12 mouse cellular contexts compared by ENCODE assay signal in the genomic region with DNA sequence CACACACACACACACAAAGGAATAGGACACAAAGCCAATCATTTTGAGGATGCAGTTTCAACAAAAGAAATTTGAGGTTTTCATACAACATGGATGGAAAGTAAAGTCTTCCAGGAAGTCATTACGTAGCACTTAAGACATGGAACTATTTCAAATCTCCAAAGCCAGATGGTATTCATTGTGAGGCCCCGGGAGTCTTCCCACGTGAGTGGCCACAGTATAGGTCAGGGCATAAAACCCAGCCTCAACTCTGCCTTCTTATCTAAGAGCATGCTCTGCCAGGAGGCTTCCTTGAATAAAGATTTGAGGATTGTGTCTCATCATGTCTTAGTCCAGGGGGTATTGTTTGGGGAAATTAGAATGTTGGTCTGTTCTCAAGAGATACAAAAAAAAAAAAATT.
"Had no signal": no experiment of that assay in that cellular context is flagged by ENCODE, and none has a peak within 500 bp of the region (broad histone marks: within the 10 kb centered on the region; RNA-seq: fewer than 3 reads in every experiment).

No protein-coding gene starts in this region.

- H3K4me2 ChIP-seq: limb, embryonic 12.5 days; liver, embryonic 13.5 days; lung, embryonic 15.5 days; midbrain, embryonic 12.5 days; neural tube, embryonic 13.5 days had no signal

- H3K36me3 ChIP-seq: limb, embryonic 12.5 days; liver, embryonic 13.5 days; lung, embryonic 15.5 days; midbrain, embryonic 12.5 days; neural tube, embryonic 13.5 days had no signal

- ATAC-seq: liver, postnatal 0 days; midbrain, embryonic 16.5 days had no signal

- H3K9me3 ChIP-seq: limb, embryonic 12.5 days; liver, embryonic 13.5 days; lung, embryonic 15.5 days; midbrain, embryonic 12.5 days; neural tube, embryonic 13.5 days had no signal

- H3K27me3 ChIP-seq: limb, embryonic 12.5 days; liver, embryonic 13.5 days; lung, embryonic 15.5 days; midbrain, embryonic 12.5 days; neural tube, embryonic 13.5 days had no signal

- H3K27ac ChIP-seq: left cerebral cortex, adult 2 months; limb, embryonic 12.5 days; liver, embryonic 13.5 days; lung, embryonic 15.5 days; midbrain, embryonic 12.5 days; neural tube, embryonic 13.5 days had no signal

- H3K4me3 ChIP-seq: left cerebral cortex, adult 2 months; limb, embryonic 12.5 days; liver, embryonic 13.5 days; lung, embryonic 15.5 days; midbrain, embryonic 12.5 days; neural tube, embryonic 13.5 days had no signal

- H3K4me1 ChIP-seq: liver, embryonic 13.5 days; neural tube, embryonic 13.5 days had no signal

- H3K9ac ChIP-seq: limb, embryonic 12.5 days; liver, embryonic 13.5 days; liver, postnatal 0 days; lung, embryonic 15.5 days; midbrain, embryonic 12.5 days; neural tube, embryonic 13.5 days had no signal

- DNase-seq: kidney, postnatal 25 days; liver; liver, embryonic 13.5 days; liver, postnatal 0 days; right cerebral cortex, postnatal 14 days; thymus, postnatal 4 days had no signal
